Mouse (Mus musculus): ENCODE measurements around the gene H2afy2. TPM values are rescaled to one million over a fixed set of nuclear protein-coding genes. Genes with fewer than 3 reads are reported as not detected.

The H2afy2 gene
- 285 and 298 TPM in 2 replicates for polyA plus RNA-seq (2016; fragmentation: Nextera tagmentation; extraction: Ambion mirVana)

GRCm38 (mm10) chr10:61783621-61784251 lies at the start of gene H2afy2:
H2afy2 (minus strand) TSS chr10:61784147.
- DNase-seq (ENCODE audit: low spot score) = peak; percentile 91
- under 1% methylated on average over 50 of the region's 50 CpGs for WGBS

GRCm38 (mm10) chr10:61832713-61833112 lies 48.8 kb upstream of the H2afy2 start:
- peak overlapping the region; percentile 54 for H3K27ac ChIP-seq
- H3K4me3 ChIP-seq = no peak overlapping the region
- DNase-seq (ENCODE audit: low spot score) = no peak
- WGBS = 90% methylated on average over 11 of the region's 11 CpGs
- no peaks in the 10 kb centered on the region for H3K27me3 ChIP-seq (ENCODE audit: low read depth, poor library complexity, severe bottlenecking)
- H3K36me3 ChIP-seq = no peaks in the 10 kb centered on the region
- peaks cover 44% of the 10 kb centered on the region for H3K4me1 ChIP-seq
- no peaks in the 10 kb centered on the region for H3K9me3 ChIP-seq (replicated peaks)

More at GRCm38 (mm10) chr10:61783621-61784251, at the start of gene H2afy2:
- Histone ChIP-seq H3K27ac (peak within 1 kb of the TSS; percentile 100), H3K27me3 (ENCODE audit: low read depth, poor library complexity, severe bottlenecking) (no peaks in the 10 kb centered on the region), H3K36me3 (peaks cover 22% of the 10 kb centered on the region), H3K4me3 (peak within 1 kb of the TSS; percentile 97), H3K9me3 (replicated peaks) (no peaks in the 10 kb centered on the region), H3K4me1 (peaks cover 33% of the 10 kb centered on the region)

GRCm38 (mm10) chr10:61831741-61832140 lies 47.8 kb upstream of the H2afy2 start:
- Histone ChIP-seq H3K27me3 (ENCODE audit: low read depth, poor library complexity, severe bottlenecking) (no peaks in the 10 kb centered on the region), H3K27ac (peak overlapping the region; percentile 54), H3K36me3 (no peaks in the 10 kb centered on the region), H3K4me1 (peaks cover 50% of the 10 kb centered on the region), H3K4me3 (no peak overlapping the region), H3K9me3 (replicated peaks) (no peaks in the 10 kb centered on the region)
- 81% methylated on average over 6 of the region's 6 CpGs for WGBS
- DNase-seq (ENCODE audit: low spot score) = no peak

GRCm38 (mm10) chr10:61831251-61831650 lies 47.3 kb upstream of the H2afy2 start:
- DNase-seq (ENCODE audit: low spot score) = no peak
- Histone ChIP-seq H3K27me3 (ENCODE audit: low read depth, poor library complexity, severe bottlenecking) (no peaks in the 10 kb centered on the region), H3K4me1 (peaks cover 55% of the 10 kb centered on the region), H3K27ac (peak overlapping the region; percentile 75; the same call in 1 of the 2 replicates), H3K4me3 (no peak overlapping the region), H3K36me3 (no peaks in the 10 kb centered on the region), H3K9me3 (replicated peaks) (no peaks in the 10 kb centered on the region)
- 79% methylated on average over 12 of the region's 12 CpGs for WGBS

- Histone ChIP-seq H3K27me3 (ENCODE audit: low read depth, poor library complexity, severe bottlenecking) (no peaks in the 10 kb centered on the region), H3K36me3 (no peaks in the 10 kb centered on the region), H3K4me3 (no peak overlapping the region), H3K9me3 (replicated peaks) (no peaks in the 10 kb centered on the region), H3K27ac (no peak overlapping the region; the same call in 1 of the 2 replicates), H3K4me1 (peaks cover 59% of the 10 kb centered on the region)
- 61% methylated on average over 9 of the region's 9 CpGs for WGBS
- no peak for DNase-seq (ENCODE audit: low spot score)
Observed at GRCm38 (mm10) chr10:61830817-61831216, 46.9 kb upstream of the H2afy2 start.

- Histone ChIP-seq H3K36me3 (no peaks in the 10 kb centered on the region), H3K27ac (peak overlapping the region; percentile 71; the same call in 1 of the 2 replicates), H3K9me3 (replicated peaks) (no peaks in the 10 kb centered on the region), H3K4me3 (no peak overlapping the region), H3K27me3 (ENCODE audit: low read depth, poor library complexity, severe bottlenecking) (no peaks in the 10 kb centered on the region), H3K4me1 (peaks cover 77% of the 10 kb centered on the region)
- 68% methylated on average over 4 of the region's 4 CpGs for WGBS
- DNase-seq (ENCODE audit: low spot score) = no peak
Observed at GRCm38 (mm10) chr10:61829046-61829445, 45.1 kb upstream of the H2afy2 start.

- Histone ChIP-seq H3K4me3 (no peak overlapping the region), H3K36me3 (no peaks in the 10 kb centered on the region), H3K27ac (peak overlapping the region; percentile 71), H3K9me3 (replicated peaks) (no peaks in the 10 kb centered on the region), H3K4me1 (peaks cover 85% of the 10 kb centered on the region), H3K27me3 (ENCODE audit: low read depth, poor library complexity, severe bottlenecking) (no peaks in the 10 kb centered on the region)
- 85% methylated on average over 32 of the region's 32 CpGs for WGBS
- DNase-seq (ENCODE audit: low spot score) = no peak
Observed at GRCm38 (mm10) chr10:61827950-61828936, 44.3 kb upstream of the H2afy2 start.

GRCm38 (mm10) chr10:61826753-61827435 lies 42.9 kb upstream of the H2afy2 start:
- no peak overlapping the region for H3K4me3 ChIP-seq
- H3K27me3 ChIP-seq (ENCODE audit: low read depth, poor library complexity, severe bottlenecking) = no peaks in the 10 kb centered on the region
- peak; percentile 69 for DNase-seq (ENCODE audit: low spot score)
- no peaks in the 10 kb centered on the region for H3K9me3 ChIP-seq (replicated peaks)
- WGBS = 29% methylated on average over 16 of the region's 16 CpGs
- peak overlapping the region; percentile 71 for H3K27ac ChIP-seq
- H3K4me1 ChIP-seq = peaks cover 84% of the 10 kb centered on the region
- H3K36me3 ChIP-seq = no peaks in the 10 kb centered on the region

GRCm38 (mm10) chr10:61825979-61826752 lies 42.2 kb upstream of the H2afy2 start:
- Histone ChIP-seq H3K27me3 (ENCODE audit: low read depth, poor library complexity, severe bottlenecking) (no peaks in the 10 kb centered on the region), H3K4me1 (peaks cover 76% of the 10 kb centered on the region), H3K4me3 (peak overlapping the region; percentile 19; the same call in 1 of the 2 replicates), H3K27ac (peak overlapping the region; percentile 71), H3K36me3 (no peaks in the 10 kb centered on the region), H3K9me3 (replicated peaks) (no peaks in the 10 kb centered on the region)
- WGBS = 43% methylated on average over 13 of the region's 13 CpGs
- peak; percentile 48 for DNase-seq (ENCODE audit: low spot score)

- Histone ChIP-seq H3K4me3 (peak overlapping the region; percentile 19; the same call in 1 of the 2 replicates), H3K4me1 (peaks cover 70% of the 10 kb centered on the region), H3K27me3 (ENCODE audit: low read depth, poor library complexity, severe bottlenecking) (no peaks in the 10 kb centered on the region), H3K9me3 (replicated peaks) (no peaks in the 10 kb centered on the region), H3K36me3 (no peaks in the 10 kb centered on the region), H3K27ac (peak overlapping the region; percentile 71)
- DNase-seq (ENCODE audit: low spot score) = peak; percentile 47
- WGBS = 15% methylated on average over 5 of the region's 5 CpGs
Observed at GRCm38 (mm10) chr10:61825536-61825935, 41.6 kb upstream of the H2afy2 start.

GRCm38 (mm10) chr10:61823731-61824115 lies 39.8 kb upstream of the H2afy2 start:
- Histone ChIP-seq H3K27ac (peak overlapping the region; percentile 64), H3K27me3 (ENCODE audit: low read depth, poor library complexity, severe bottlenecking) (no peaks in the 10 kb centered on the region), H3K4me3 (no peak overlapping the region), H3K9me3 (replicated peaks) (no peaks in the 10 kb centered on the region), H3K4me1 (peaks cover 63% of the 10 kb centered on the region), H3K36me3 (no peaks in the 10 kb centered on the region)
- DNase-seq (ENCODE audit: low spot score) = peak; percentile 59
- WGBS = 13% methylated on average over 4 of the region's 4 CpGs
